Mouse (Mus musculus): ENCODE data around the gene Dleu7.

- TF ChIP-seq ZC3H11A (IDR thresholded peaks at IDR 0.05; ENCODE audit: borderline replicate concordance, low read depth, low read length) (no peak), ZNF384 (IDR thresholded peaks at IDR 0.05; ENCODE audit: low read depth, low read length) (no peak)
Observed at GRCm38 (mm10) chr14:62323457-62323856, 30.6 kb upstream of the Dleu7 start.

Measured in ES-E14 (cell line).